Mouse (Mus musculus): ENCODE results near the gene Fbln2. TPM values are rescaled to one million over a fixed set of nuclear protein-coding genes. Genes with fewer than 3 reads are reported as not detected.

Gene Fbln2
- polyA plus RNA-seq, 1 experiment = 2.4 TPM

- no peaks in the 10 kb centered on the region for H3K27me3 ChIP-seq (ENCODE audit: control insufficient read depth, insufficient read depth, low read length)
- H3K27ac ChIP-seq (ENCODE audit: control insufficient read depth, insufficient read depth, low read depth, low read length) = no peak overlapping the region
- no peak overlapping the region for H3K4me3 ChIP-seq (ENCODE audit: control insufficient read depth, low read depth, low read length)
- H3K4me1 ChIP-seq (ENCODE audit: control insufficient read depth, insufficient read depth, low read length) = peaks cover 4% of the 10 kb centered on the region
- no peak for TF ChIP-seq POLR2A (IDR thresholded peaks at IDR 0.05; ENCODE audit: control insufficient read depth, low read depth, low read length)
- no peak for TF ChIP-seq CTCF (IDR thresholded peaks at IDR 0.05; ENCODE audit: control insufficient read depth, insufficient read depth, insufficient replicate concordance, low read depth, low read length)
- H3K36me3 ChIP-seq (ENCODE audit: control insufficient read depth, insufficient read depth, low read length) = no peaks in the 10 kb centered on the region
Observed at GRCm38 (mm10) chr6:91205791-91206190, 6.5 kb upstream of the Fbln2 start.

GRCm38 (mm10) chr6:91207491-91207890 is 4.8 kb upstream of the Fbln2 start:
- Histone ChIP-seq H3K27ac (ENCODE audit: control insufficient read depth, insufficient read depth, low read depth, low read length) (no peak overlapping the region), H3K4me3 (ENCODE audit: control insufficient read depth, low read depth, low read length) (no peak overlapping the region), H3K36me3 (ENCODE audit: control insufficient read depth, insufficient read depth, low read length) (no peaks in the 10 kb centered on the region), H3K4me1 (ENCODE audit: control insufficient read depth, insufficient read depth, low read length) (peaks cover 6% of the 10 kb centered on the region), H3K27me3 (ENCODE audit: control insufficient read depth, insufficient read depth, low read length) (no peaks in the 10 kb centered on the region)
- TF ChIP-seq POLR2A (IDR thresholded peaks at IDR 0.05; ENCODE audit: control insufficient read depth, low read depth, low read length) (no peak), CTCF (IDR thresholded peaks at IDR 0.05; ENCODE audit: control insufficient read depth, insufficient read depth, insufficient replicate concordance, low read depth, low read length) (no peak)

- TF ChIP-seq CTCF (IDR thresholded peaks at IDR 0.05; ENCODE audit: control insufficient read depth, insufficient read depth, insufficient replicate concordance, low read depth, low read length) (no peak), POLR2A (IDR thresholded peaks at IDR 0.05; ENCODE audit: control insufficient read depth, low read depth, low read length) (no peak)
- H3K36me3 ChIP-seq (ENCODE audit: control insufficient read depth, insufficient read depth, low read length) = no peaks in the 10 kb centered on the region
- peaks cover 13% of the 10 kb centered on the region for H3K4me1 ChIP-seq (ENCODE audit: control insufficient read depth, insufficient read depth, low read length)
- no peak overlapping the region for H3K4me3 ChIP-seq (ENCODE audit: control insufficient read depth, low read depth, low read length)
- H3K27ac ChIP-seq (ENCODE audit: control insufficient read depth, insufficient read depth, low read depth, low read length) = no peak overlapping the region
- no peaks in the 10 kb centered on the region for H3K27me3 ChIP-seq (ENCODE audit: control insufficient read depth, insufficient read depth, low read length)
Observed at GRCm38 (mm10) chr6:91209780-91210179, 2.5 kb upstream of the Fbln2 start.

- H3K4me3 ChIP-seq (ENCODE audit: control insufficient read depth, low read depth, low read length) = no peak overlapping the region
- no peaks in the 10 kb centered on the region for H3K27me3 ChIP-seq (ENCODE audit: control insufficient read depth, insufficient read depth, low read length)
- no peaks in the 10 kb centered on the region for H3K36me3 ChIP-seq (ENCODE audit: control insufficient read depth, insufficient read depth, low read length)
- no peak overlapping the region for H3K27ac ChIP-seq (ENCODE audit: control insufficient read depth, insufficient read depth, low read depth, low read length)
- H3K4me1 ChIP-seq (ENCODE audit: control insufficient read depth, insufficient read depth, low read length) = peaks cover 13% of the 10 kb centered on the region
- no peak for TF ChIP-seq POLR2A (IDR thresholded peaks at IDR 0.05; ENCODE audit: control insufficient read depth, low read depth, low read length)
- no peak for TF ChIP-seq CTCF (IDR thresholded peaks at IDR 0.05; ENCODE audit: control insufficient read depth, insufficient read depth, insufficient replicate concordance, low read depth, low read length)
Observed at GRCm38 (mm10) chr6:91210852-91211251, 1.4 kb upstream of the Fbln2 start.

- Histone ChIP-seq H3K36me3 (ENCODE audit: control insufficient read depth, insufficient read depth, low read length) (no peaks in the 10 kb centered on the region), H3K4me1 (ENCODE audit: control insufficient read depth, insufficient read depth, low read length) (peaks cover 13% of the 10 kb centered on the region), H3K27ac (ENCODE audit: control insufficient read depth, insufficient read depth, low read depth, low read length) (no peak overlapping the region), H3K27me3 (ENCODE audit: control insufficient read depth, insufficient read depth, low read length) (no peaks in the 10 kb centered on the region), H3K4me3 (ENCODE audit: control insufficient read depth, low read depth, low read length) (peak overlapping the region; percentile 33)
- no peak for TF ChIP-seq POLR2A (IDR thresholded peaks at IDR 0.05; ENCODE audit: control insufficient read depth, low read depth, low read length)
- TF ChIP-seq CTCF (IDR thresholded peaks at IDR 0.05; ENCODE audit: control insufficient read depth, insufficient read depth, insufficient replicate concordance, low read depth, low read length) = no peak
Observed at GRCm38 (mm10) chr6:91212571-91212970, 316 bp downstream of the Fbln2 start.

GRCm38 (mm10) chr6:91213287-91214218 is 1.3 kb downstream of the Fbln2 start:
- Histone ChIP-seq H3K27me3 (ENCODE audit: control insufficient read depth, insufficient read depth, low read length) (no peaks in the 10 kb centered on the region), H3K36me3 (ENCODE audit: control insufficient read depth, insufficient read depth, low read length) (no peaks in the 10 kb centered on the region), H3K27ac (ENCODE audit: control insufficient read depth, insufficient read depth, low read depth, low read length) (no peak overlapping the region), H3K4me3 (ENCODE audit: control insufficient read depth, low read depth, low read length) (peak overlapping the region; percentile 33; the same call in 1 of the 2 replicates), H3K4me1 (ENCODE audit: control insufficient read depth, insufficient read depth, low read length) (peaks cover 13% of the 10 kb centered on the region)
- TF ChIP-seq POLR2A (IDR thresholded peaks at IDR 0.05; ENCODE audit: control insufficient read depth, low read depth, low read length) (no peak), CTCF (IDR thresholded peaks at IDR 0.05; ENCODE audit: control insufficient read depth, insufficient read depth, insufficient replicate concordance, low read depth, low read length) (no peak)

- Histone ChIP-seq H3K4me1 (ENCODE audit: control insufficient read depth, insufficient read depth, low read length) (peaks cover 9% of the 10 kb centered on the region), H3K4me3 (ENCODE audit: control insufficient read depth, low read depth, low read length) (no peak overlapping the region), H3K27me3 (ENCODE audit: control insufficient read depth, insufficient read depth, low read length) (no peaks in the 10 kb centered on the region), H3K27ac (ENCODE audit: control insufficient read depth, insufficient read depth, low read depth, low read length) (no peak overlapping the region), H3K36me3 (ENCODE audit: control insufficient read depth, insufficient read depth, low read length) (no peaks in the 10 kb centered on the region)
- TF ChIP-seq POLR2A (IDR thresholded peaks at IDR 0.05; ENCODE audit: control insufficient read depth, low read depth, low read length) = no peak
- TF ChIP-seq CTCF (IDR thresholded peaks at IDR 0.05; ENCODE audit: control insufficient read depth, insufficient read depth, insufficient replicate concordance, low read depth, low read length) = no peak
Observed at GRCm38 (mm10) chr6:91215454-91215853, 3.2 kb downstream of the Fbln2 start.
